ENCODE assay signal across 26 mouse cellular contexts in genomic region chr14:52035926-52036325, GRCm38 (mm10). TPM values are rescaled to one million over a fixed set of nuclear protein-coding genes. Genes with fewer than 3 reads are reported as not detected.
"Had no signal": no experiment of that assay in that cellular context is flagged by ENCODE, and none has a peak within 500 bp of the region (broad histone marks: within the 10 kb centered on the region; RNA-seq: fewer than 3 reads in every experiment).

No protein-coding gene starts in this region.

- H3K4me1 ChIP-seq: limb, embryonic 13.5 days; limb, embryonic 15.5 days; midbrain, embryonic 12.5 days; neural tube, embryonic 13.5 days; neural tube, embryonic 15.5 days had no signal

- H3K4me2 ChIP-seq: limb, embryonic 13.5 days; limb, embryonic 15.5 days; midbrain, embryonic 12.5 days; neural tube, embryonic 13.5 days; neural tube, embryonic 15.5 days had no signal

- H3K27me3 ChIP-seq: limb, embryonic 13.5 days; limb, embryonic 15.5 days; midbrain, embryonic 12.5 days; neural tube, embryonic 13.5 days; neural tube, embryonic 15.5 days had no signal

- DNase-seq: lung, adult 2 months; lung, postnatal 14 days; lung, postnatal 4 days; midbrain, embryonic 14.5 days; retina, postnatal 1 day; right cerebral cortex, adult 18-20 months; right cerebral cortex, postnatal 25 days; right cerebral cortex, postnatal 4 days; spleen, adult 18-20 months; thymus, adult 18-20 months; thymus, postnatal 14 days; thymus, postnatal 36 days had no signal

- H3K27ac ChIP-seq: limb, embryonic 13.5 days; limb, embryonic 15.5 days; liver, embryonic 14.5 days; midbrain, embryonic 12.5 days; neural tube, embryonic 13.5 days; neural tube, embryonic 15.5 days had no signal

- H3K36me3 ChIP-seq: limb, embryonic 13.5 days; limb, embryonic 15.5 days; midbrain, embryonic 12.5 days; neural tube, embryonic 13.5 days; neural tube, embryonic 15.5 days had no signal

- H3K4me3 ChIP-seq: limb, embryonic 13.5 days; limb, embryonic 15.5 days; midbrain, embryonic 12.5 days; myocyte; neural tube, embryonic 13.5 days; neural tube, embryonic 15.5 days had no signal

- ATAC-seq: midbrain, embryonic 16.5 days had no signal

- H3K9ac ChIP-seq: limb, embryonic 13.5 days; limb, embryonic 15.5 days; liver, embryonic 14.5 days; midbrain, embryonic 12.5 days; neural tube, embryonic 13.5 days; neural tube, embryonic 15.5 days had no signal

- H3K9me3 ChIP-seq: limb, embryonic 13.5 days; limb, embryonic 15.5 days; midbrain, embryonic 12.5 days; neural tube, embryonic 13.5 days; neural tube, embryonic 15.5 days had no signal

RNA-seq across cellular contexts. Expression of gene Olfr221, which starts 6.3 kb away (rescaled TPM):
- polyA plus RNA-seq: limb, embryonic 13.5 days; limb, embryonic 15.5 days; liver, embryonic 14.5 days; lung, adult 2 months; lung, embryonic 16.5 days; midbrain, embryonic 12.5 days; midbrain, embryonic 14.5 days; midbrain, embryonic 16.5 days; myocyte; neural tube, embryonic 11.5 days; neural tube, embryonic 13.5 days; neural tube, embryonic 15.5 days; small intestine, adult 2 months; stomach, embryonic 14.5 days; stomach, embryonic 16.5 days; thymus, postnatal 0 days had no signal

RNA-seq across cellular contexts. Expression of gene Tmem253, which starts 20.5 kb away (rescaled TPM):
- polyA plus RNA-seq: neural tube, embryonic 13.5 days had no signal
